Mouse (Mus musculus) hindbrain, embryonic 11.5 days (tissue): ENCODE results near the gene Dnase2a. TPM values are rescaled to one million over a fixed set of nuclear protein-coding genes. Genes with fewer than 3 reads are reported as not detected.

Experiments
- ATAC-seq: fragments of 200-750 bp; cut with Nextera tagmentation; 2 replicates; pipeline ENCODE4 v1.8.0; 2017; ENCODE audit warnings: mild to moderate bottlenecking, moderate TSS enrichment, moderate library complexity; ENCODE audit not compliant: low FRiP score
- DNase-seq: peaks from one replicate; pipeline ENCODE4 v3.0.0-alpha.2; 2015; ENCODE audit warnings: low spot score
- H3K27ac ChIP-seq: fragments of 300-500 bp; sonication (generic); 2 replicates; pipeline ENCODE4 v1.5.1; 2014; ENCODE audit warnings: mild to moderate bottlenecking, low read depth, low read length
- H3K27me3 ChIP-seq: fragments of 300-500 bp; sonication (generic); 2 replicates; pipeline ENCODE4 v1.6.1; 2014; ENCODE audit warnings: mild to moderate bottlenecking, low read length, moderate library complexity, mixed read lengths; ENCODE audit not compliant: control insufficient read depth, insufficient read depth
- H3K36me3 ChIP-seq: fragments of 300-500 bp; sonication (generic); 2 replicates; pipeline ENCODE4 v1.6.1; 2014; ENCODE audit warnings: mild to moderate bottlenecking, low read length, moderate library complexity, mixed read lengths; ENCODE audit not compliant: control insufficient read depth, insufficient read depth
- H3K4me1 ChIP-seq: fragments of 300-500 bp; sonication (generic); replicated peaks from 2 replicates; pipeline ENCODE4 v1.6.1; 2014; ENCODE audit warnings: low read length, mixed read lengths; ENCODE audit not compliant: control insufficient read depth, insufficient read depth
- H3K4me2 ChIP-seq: fragments of 300-500 bp; sonication (generic); replicated peaks from 2 replicates; pipeline ENCODE4 v1.6.1; 2014; ENCODE audit warnings: mild to moderate bottlenecking, low read depth, low read length
- H3K4me3 ChIP-seq: fragments of 300-500 bp; sonication (generic); 2 replicates; pipeline ENCODE4 v1.5.1; 2014; ENCODE audit warnings: low read depth, low read length
- H3K9ac ChIP-seq: fragments of 300-500 bp; sonication (generic); 2 replicates; pipeline ENCODE4 v1.6.1; 2014; ENCODE audit warnings: low read depth, low read length
- H3K9me3 ChIP-seq: fragments of 300-500 bp; sonication (generic); 2 replicates; pipeline ENCODE4 v1.6.1; 2016; ENCODE audit warnings: low read length; ENCODE audit not compliant: control insufficient read depth
- WGBS: fragments of 180-500 bp; shearing (Covaris S2); extraction: QIAGEN DNeasy Blood & Tissue Kit; methylation state at CpG from one replicate; pipeline ENCODE4 v1.1.7; 2014; 5-methylcytosine and 5-hydroxymethylcytosine counted together
- polyA plus RNA-seq: library from polyadenylated mRNA; unstranded; fragments of >200 nt; fragmentation: Nextera tagmentation; extraction: Ambion mirVana; gene quantifications from 2 replicates; pipeline ENCODE4 v1.2.1, GENCODE M21; 2014

Gene Dnase2a
- polyA plus RNA-seq, 1 experiment from 2014 or later: 6.4 TPM

GRCm38 (mm10) chr8:84918646-84919045, 10.3 kb downstream of the Dnase2a start:
- no peak overlapping the region for H3K4me3 ChIP-seq
- 0 out of 2 replicates have a peak, but pooled peaks cover 2% of the 10 kb centered on the region for H3K36me3 ChIP-seq
- no peak for ATAC-seq
- no peaks in the 10 kb centered on the region; the same call in 1 of the 2 replicates for H3K9me3 ChIP-seq
- no peak overlapping the region for H3K4me2 ChIP-seq
- DNase-seq: no peak
- H3K4me1 ChIP-seq: no peaks in the 10 kb centered on the region
- no peak overlapping the region for H3K9ac ChIP-seq
- H3K27me3 ChIP-seq: peaks cover 27% of the 10 kb centered on the region
- H3K27ac ChIP-seq: no peak overlapping the region
- 87% methylated on average over 15 of the region's 15 CpGs for WGBS

GRCm38 (mm10) chr8:84921596-84921995, 13.2 kb downstream of the Dnase2a start:
- Histone ChIP-seq H3K27ac (no peak overlapping the region), H3K4me1 (no peaks in the 10 kb centered on the region), H3K4me3 (no peak overlapping the region), H3K36me3 (no peaks in the 10 kb centered on the region), H3K9ac (no peak overlapping the region), H3K9me3 (no peaks in the 10 kb centered on the region), H3K27me3 (peaks cover 12% of the 10 kb centered on the region), H3K4me2 (no peak overlapping the region)
- no peak for ATAC-seq
- DNase-seq: no peak
- WGBS: 93% methylated on average over 2 of the region's 2 CpGs

DNA sequence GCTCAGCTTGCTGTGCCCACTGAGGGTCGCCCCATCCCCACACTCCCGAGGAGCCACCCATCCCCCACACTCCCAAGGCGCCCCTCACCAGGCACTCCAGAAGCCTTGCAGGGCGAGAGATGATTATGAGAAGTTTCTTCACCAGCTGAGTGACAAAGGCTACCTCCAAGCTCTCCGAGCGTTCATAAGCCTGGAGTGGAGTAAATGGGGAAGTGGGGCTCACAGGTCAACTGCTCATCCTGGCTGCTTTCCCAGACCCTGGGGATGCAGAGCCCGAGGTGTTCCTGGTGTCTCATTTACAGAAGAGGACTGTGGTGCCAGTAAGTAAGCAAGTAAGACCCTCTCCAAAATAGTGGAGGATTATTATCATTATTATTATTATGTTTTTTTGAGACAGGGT, 17.2 kb downstream of the Dnase2a start:
- H3K27me3 ChIP-seq: peaks cover 15% of the 10 kb centered on the region

DNA sequence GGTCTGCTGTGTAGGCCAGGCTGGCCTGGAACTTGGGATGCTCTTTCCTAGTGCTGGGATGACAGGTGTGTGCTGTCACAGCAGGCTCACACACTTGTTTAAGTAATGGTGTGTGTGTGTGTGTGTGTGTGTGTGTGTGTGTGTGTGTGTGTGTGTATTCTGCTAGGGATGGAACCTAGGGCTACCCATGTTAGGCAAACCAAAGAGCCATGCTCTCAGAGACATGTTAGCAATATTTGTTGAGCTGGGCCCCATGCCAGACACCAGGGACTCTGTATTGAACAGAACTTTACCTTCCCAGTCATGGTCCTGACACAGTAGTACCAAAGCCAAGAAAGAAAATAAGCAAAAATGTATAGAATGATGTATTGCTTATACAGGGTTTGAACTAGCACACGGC, 19.2 kb downstream of the Dnase2a start:
- Histone ChIP-seq H3K27ac (no peak overlapping the region), H3K4me2 (no peak overlapping the region), H3K36me3 (no peaks in the 10 kb centered on the region), H3K4me3 (no peak overlapping the region), H3K9me3 (no peaks in the 10 kb centered on the region), H3K9ac (no peak overlapping the region), H3K4me1 (no peaks in the 10 kb centered on the region), H3K27me3 (peaks cover 21% of the 10 kb centered on the region)
- no peak for DNase-seq
- WGBS: 93% methylated on average over 1 of the region's 1 CpGs
- ATAC-seq: no peak

More for the DNA sequence above, 17.2 kb downstream of the Dnase2a start:
- Histone ChIP-seq H3K9me3 (no peaks in the 10 kb centered on the region), H3K4me3 (no peak overlapping the region), H3K4me2 (no peak overlapping the region), H3K36me3 (no peaks in the 10 kb centered on the region), H3K27ac (no peak overlapping the region), H3K4me1 (no peaks in the 10 kb centered on the region), H3K9ac (no peak overlapping the region)
- no peak for DNase-seq
- ATAC-seq: no peak
- 73% methylated on average over 7 of the region's 7 CpGs for WGBS

- DNase-seq (peak; percentile 89), ATAC-seq (peak; percentile 86)
- H3K4me3 ChIP-seq: peak overlapping the region; percentile 26
- no peak overlapping the region for H3K27ac ChIP-seq
- no peak overlapping the region for H3K9ac ChIP-seq
- no peaks in the 10 kb centered on the region for H3K4me1 ChIP-seq
- no peaks in the 10 kb centered on the region for H3K9me3 ChIP-seq
- H3K4me2 ChIP-seq: peak overlapping the region; percentile 53
- 2% methylated on average over 45 of the region's 52 CpGs for WGBS
- H3K27me3 ChIP-seq: peaks cover 21% of the 10 kb centered on the region
- no peaks in the 10 kb centered on the region for H3K36me3 ChIP-seq
Observed at GRCm38 (mm10) chr8:84928456-84929306, 20.3 kb downstream of the Dnase2a start.

DNA sequence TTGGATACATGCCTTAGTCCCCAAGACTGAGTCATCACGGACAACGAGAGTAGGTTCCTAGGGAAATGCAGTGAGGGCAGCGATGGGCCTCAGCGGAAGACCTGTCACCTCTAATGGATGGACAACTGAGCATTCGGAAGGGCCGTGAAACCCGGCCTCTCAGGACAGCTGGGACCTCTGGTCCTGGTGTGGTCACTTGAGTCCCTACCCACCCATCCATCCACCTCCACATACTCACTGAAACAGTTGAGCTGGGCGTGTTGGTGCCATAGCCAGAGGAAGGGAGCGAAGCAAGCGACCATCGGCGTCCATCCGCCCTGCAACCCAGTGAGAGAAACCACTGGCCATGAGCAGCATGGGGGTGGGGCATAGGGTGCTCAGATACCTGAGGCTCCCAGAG, 22.2 kb downstream of the Dnase2a start:
- peaks cover 9% of the 10 kb centered on the region for H3K4me1 ChIP-seq
- WGBS: 83% methylated on average over 13 of the region's 13 CpGs
- peaks cover 32% of the 10 kb centered on the region for H3K27me3 ChIP-seq
- H3K27ac ChIP-seq: no peak overlapping the region
- DNase-seq (no peak), ATAC-seq (no peak)
- H3K4me2 ChIP-seq: no peak overlapping the region
- H3K9me3 ChIP-seq: no peaks in the 10 kb centered on the region
- H3K4me3 ChIP-seq: no peak overlapping the region
- no peak overlapping the region for H3K9ac ChIP-seq
- no peaks in the 10 kb centered on the region for H3K36me3 ChIP-seq

- no peak overlapping the region for H3K9ac ChIP-seq
Observed at GRCm38 (mm10) chr8:84933767-84934559, 25.6 kb downstream of the Dnase2a start.

GRCm38 (mm10) chr8:84934860-84935259, 26.5 kb downstream of the Dnase2a start:
- Histone ChIP-seq H3K4me3 (peak overlapping the region; percentile 63; the same call in 1 of the 2 replicates), H3K4me2 (peak overlapping the region; percentile 90), H3K9ac (no peak overlapping the region; the same call in 1 of the 2 replicates), H3K9me3 (no peaks in the 10 kb centered on the region), H3K4me1 (peaks cover 14% of the 10 kb centered on the region), H3K27ac (no peak overlapping the region), H3K27me3 (peaks cover 43% of the 10 kb centered on the region), H3K36me3 (no peaks in the 10 kb centered on the region)
- ATAC-seq (peak; percentile 74), DNase-seq (peak; percentile 89)
- 1% methylated on average over 15 of the region's 15 CpGs for WGBS

More at GRCm38 (mm10) chr8:84933767-84934559, 25.6 kb downstream of the Dnase2a start:
- Histone ChIP-seq H3K36me3 (no peaks in the 10 kb centered on the region), H3K9me3 (no peaks in the 10 kb centered on the region), H3K4me3 (no peak overlapping the region), H3K27me3 (peaks cover 48% of the 10 kb centered on the region), H3K4me2 (no peak overlapping the region), H3K27ac (no peak overlapping the region), H3K4me1 (peaks cover 14% of the 10 kb centered on the region)
- no peak for DNase-seq
- 81% methylated on average over 16 of the region's 16 CpGs for WGBS
- no peak for ATAC-seq
